Mouse (Mus musculus) ES-Bruce4 (cell line): ENCODE data around the gene Gpx7.

Source experiments
- EP300 ChIP-seq: IDR thresholded peaks from 2 replicates; pipeline ENCODE4 v1.6.1; 2011; ENCODE audit warnings: low read depth, low read length; ENCODE audit not compliant: insufficient read depth
- POLR2A ChIP-seq: IDR thresholded peaks from one replicate; pipeline ENCODE4 v1.8.1; 2011; ENCODE audit warnings: low read length; ENCODE audit not compliant: insufficient read depth

- no peak for TF ChIP-seq POLR2A
- no peak for TF ChIP-seq EP300
Observed at GRCm38 (mm10) chr4:108388741-108389140, 18.0 kb downstream of the Gpx7 start.
